Mouse (Mus musculus) cerebellum, adult 9-11 months (tissue): Measurements from ENCODE around the gene Zfp518a.
A peak's percentile ranks its signal among the peaks of the same experiment; 100 is the strongest.

Experiments used
- DNase-seq: peaks from one replicate; pipeline ENCODE4 v3.0.0; 2022

Gene Zfp518a

DNA sequence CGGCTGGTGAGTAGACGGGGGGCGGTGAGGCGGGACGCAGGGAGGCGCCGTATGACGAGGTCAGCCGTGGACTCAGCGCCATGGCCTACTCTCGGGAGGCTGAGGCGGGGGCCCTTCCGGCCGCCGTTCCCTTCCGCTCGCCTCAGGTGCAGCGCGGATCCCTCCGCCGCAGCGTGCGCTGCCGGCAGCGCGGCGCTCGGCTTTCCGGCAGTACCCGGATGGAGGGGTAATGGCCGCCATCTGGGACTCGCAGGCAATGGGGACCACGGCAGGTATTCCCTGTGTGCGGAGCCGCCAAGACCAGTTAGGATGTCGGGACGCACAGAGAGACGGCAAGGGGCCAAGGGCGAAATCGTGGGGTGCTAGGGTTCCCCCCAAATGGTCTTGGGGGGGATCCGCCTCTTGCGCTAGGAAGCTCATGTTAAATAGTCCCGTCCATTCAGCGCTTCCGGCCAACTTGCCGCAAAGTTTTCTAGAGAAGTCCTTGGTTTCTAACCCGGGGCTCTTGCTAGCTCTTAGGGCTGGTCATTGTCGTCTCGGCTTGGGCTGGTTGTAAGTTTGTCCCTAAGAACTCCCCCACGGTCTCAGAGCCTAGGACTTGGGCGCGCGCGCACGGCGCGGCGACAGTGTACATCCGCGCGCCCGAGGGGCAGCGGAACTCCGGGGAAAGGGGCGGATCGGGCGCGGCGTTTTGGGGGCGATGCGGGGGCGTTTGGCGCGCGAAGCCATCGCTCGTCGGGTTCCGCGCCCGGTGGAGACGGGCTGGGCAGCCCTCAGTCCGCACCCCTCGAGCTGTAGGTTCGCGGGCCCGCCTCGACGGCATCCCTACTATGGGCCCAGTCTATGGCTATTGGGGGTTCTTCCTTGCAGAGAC, at the start of gene Zfp518a:
Zfp518a (plus strand) TSS at position 187 of the 874 bp plus-strand sequence.
- DNase-seq: peak; percentile 88

DNA sequence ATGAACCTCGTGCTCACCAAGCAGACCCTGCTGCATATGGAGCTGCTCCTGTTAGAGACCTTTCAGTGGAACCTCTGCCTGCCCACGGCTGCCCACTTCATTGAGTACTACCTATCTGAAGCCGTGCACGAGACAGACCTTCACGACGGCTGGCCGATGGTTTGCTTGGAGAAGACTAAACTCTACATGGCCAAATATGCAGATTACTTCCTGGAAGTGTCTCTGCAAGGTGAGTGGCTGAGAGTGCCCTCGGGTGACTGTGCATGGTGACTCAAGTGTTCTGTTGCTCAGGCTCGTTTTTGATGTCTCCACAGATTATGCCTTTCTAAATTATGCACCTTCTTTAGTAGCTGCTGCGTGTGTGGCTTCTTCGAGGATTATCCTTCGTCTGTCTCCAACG, 49.8 kb upstream of the Zfp518a start:
- no peak for DNase-seq

DNA sequence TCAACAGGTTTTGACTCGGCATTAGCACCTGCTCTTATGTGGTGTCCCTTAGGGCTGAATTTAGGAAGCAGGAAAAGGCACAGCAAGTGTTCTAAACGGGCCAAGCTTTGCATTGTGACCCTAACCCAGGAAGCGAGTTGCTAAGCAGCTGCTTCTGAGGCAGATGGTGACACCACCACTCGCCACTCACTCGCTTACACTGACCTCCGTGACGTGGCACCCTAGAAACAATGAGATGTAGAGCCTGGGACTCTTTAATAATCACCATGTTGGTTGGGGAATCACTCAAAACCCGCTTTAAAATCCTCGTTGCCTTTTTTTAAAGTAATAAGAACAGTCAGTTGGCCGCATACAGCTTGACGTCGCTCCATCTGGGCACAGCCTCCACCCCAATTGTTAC, 45.1 kb upstream of the Zfp518a start:
- DNase-seq: no peak

DNA sequence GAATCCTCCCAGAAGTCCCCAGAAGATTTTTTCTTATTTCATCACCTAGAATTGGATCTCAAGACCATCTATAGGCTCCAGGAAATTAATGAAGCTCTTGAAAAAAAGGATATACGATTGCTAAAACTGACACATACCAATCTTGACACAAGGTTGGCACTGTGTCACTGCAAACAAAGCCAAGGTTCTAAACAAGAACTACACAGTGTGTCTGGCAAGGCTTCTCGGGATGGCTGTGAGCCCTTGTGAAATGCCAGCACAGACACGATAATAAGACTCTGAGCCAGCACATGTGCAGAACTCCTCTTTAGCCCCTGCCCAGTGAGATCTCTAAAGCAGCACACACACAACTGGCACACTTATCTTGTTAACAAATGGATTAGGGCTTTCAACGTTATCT, 35.0 kb upstream of the Zfp518a start:
- DNase-seq: no peak

DNA sequence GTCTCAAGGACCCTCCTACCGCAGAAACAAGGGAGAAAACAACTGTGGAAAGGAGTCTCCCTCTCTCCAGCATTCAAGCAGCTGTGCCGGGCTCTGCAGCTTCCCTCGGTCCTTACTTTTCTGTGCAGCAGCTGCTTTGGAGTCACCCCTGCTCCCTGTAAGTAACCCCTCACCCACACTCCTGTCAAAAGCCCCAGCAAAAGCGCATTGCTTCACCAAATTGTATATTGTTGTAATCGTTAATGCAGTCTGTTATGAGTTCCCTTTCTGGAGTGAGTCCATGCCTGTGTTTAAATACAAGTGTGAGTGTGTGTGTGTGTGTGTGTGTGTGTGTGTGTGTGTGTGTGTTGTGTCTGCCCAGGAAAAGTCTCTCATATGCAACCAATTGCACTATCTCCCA, 26.2 kb upstream of the Zfp518a start:
- DNase-seq: no peak

DNA sequence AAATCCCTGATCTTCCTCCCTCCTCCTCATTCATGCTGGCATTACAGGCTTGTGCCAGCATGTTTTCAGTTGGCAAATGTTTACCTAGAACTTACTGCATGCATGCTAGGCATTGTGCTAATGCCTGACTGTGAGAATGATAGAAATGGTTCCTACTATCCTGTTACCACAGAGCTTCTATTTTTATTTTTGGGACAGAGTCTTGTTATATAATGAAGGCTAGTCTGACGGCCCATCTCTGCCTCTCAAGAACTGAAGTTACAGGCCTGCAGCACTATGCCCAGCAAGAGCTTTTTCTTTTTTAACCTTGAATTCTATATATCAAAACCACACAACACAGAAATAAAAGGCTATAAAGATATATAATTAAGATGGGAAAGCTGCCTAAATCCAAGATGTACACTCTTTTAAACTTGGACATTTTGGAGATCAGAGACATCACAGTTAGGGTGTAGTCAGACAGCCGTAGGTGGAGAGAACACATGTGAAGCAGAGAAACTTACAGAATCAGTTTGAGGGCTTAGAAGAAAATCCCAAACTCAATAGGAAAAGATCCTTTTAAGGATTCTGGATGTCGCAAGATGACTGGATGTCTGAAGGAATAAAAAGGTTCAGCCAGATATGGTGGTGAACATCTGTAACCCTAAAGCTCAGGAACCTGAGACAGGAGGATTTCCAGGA, 24.9 kb upstream of the Zfp518a start:
- no peak for DNase-seq

DNA sequence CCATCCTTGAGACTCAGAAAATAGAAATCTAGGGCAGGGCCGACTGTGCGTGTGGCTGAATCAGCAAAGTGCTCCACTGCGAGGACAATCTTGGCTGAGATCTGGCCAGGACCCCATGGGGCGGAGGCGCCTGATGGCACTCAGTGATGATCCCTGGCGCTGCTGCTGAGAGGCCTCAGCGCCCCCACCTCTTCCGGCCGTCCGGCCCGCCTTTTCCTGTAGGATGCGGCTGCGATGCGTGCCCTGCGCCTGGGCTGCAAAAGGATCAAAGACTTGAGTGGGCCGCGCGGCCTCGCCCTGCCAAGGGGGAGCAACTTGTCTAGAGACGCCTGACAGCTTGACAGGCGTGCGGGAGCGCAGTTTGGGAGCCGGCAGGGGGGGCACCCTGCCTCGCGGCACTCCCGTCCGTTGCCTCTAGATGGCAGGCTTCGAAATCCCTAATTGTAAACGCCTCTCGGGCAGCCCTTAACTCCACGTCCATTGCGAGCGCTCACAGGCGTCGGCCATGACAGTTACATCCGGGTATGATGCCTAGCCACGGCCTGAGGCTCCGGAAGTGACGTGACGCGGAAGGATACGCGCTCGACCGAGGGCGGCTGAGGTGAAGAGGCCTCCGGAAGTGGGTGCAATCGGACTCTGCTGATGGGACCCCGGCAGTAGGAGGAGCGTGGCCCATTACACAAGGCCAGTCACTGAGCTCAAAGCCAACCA, 21.4 kb upstream of the Zfp518a start:
- DNase-seq: peak; percentile 95

DNA sequence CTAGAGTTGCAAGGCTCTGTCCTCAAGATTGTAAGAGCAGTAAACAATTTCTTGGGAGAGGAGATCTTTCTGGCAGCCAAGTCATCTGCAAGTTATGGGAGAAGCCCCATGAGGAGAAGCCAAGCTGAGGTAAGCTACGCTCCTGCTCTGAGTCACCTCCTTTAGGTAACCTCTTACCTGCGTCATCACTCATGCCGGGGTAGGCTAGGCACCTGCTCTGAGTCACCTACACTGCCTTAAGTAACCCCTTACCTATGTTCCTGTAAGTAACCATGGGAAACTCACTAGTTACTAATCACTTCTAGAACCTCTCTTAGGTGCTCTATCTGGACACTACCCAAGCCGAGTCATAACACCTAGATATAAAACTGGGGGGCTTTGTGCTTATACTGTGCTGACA, 12.8 kb upstream of the Zfp518a start:
- no peak for DNase-seq

DNA sequence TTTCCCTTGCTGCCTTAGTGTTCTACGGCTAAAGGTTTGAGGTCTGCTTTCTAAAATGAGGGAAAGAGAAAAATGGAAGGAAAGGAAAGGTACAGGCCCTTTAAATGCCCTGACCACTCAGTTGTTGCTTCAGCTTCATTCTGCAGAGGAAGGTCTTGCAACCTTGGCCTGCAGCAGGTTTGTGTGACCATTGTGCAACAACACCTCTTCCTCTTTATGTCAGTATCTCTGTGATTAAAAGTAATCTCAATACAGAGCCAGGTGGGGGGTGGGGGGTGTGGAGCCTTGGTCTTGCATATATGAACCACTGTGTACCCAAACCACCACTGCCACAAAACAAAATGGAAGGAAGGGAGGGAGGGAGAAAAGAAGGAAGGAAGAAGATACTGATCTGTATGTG, 5.6 kb upstream of the Zfp518a start:
- no peak for DNase-seq

DNA sequence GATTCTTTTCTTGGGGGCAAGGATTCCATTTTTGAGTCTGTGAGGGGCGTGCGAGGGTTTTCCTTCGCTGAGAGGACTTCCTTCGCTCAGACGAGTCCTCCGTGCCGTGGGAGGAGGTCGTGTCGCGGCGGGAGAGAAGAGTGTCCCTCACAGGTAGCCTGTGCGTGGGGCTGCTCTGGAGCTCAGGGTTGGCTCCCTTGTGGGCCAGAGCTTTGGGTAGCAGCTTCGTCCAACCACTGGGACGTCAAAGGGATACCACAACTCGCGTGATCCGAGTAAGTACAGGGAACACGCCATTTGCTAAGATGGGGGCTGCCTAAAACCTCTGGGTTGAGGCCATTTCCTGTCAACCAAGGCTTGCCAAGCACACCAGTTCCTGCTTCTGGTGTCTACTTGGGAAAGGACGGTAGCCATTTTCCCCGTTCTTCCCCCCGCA, 416 bp upstream of the Zfp518a start:
- DNase-seq: no peak

DNA sequence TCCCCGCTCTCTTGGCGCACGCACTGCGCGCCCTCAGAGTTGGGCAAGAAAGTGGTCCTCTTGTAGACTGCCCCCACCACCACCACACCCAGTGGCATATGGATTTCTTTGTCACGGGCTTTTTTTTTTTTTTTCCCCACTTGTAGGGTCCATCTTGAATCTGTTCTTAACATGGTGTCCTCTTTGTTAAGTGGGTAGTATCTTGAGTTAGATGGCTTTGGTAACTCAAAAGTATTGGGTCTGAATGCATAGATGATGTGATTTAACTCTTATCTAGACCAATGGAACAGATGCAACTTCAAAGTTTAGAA, 843 bp downstream of the Zfp518a start:
- no peak for DNase-seq

DNA sequence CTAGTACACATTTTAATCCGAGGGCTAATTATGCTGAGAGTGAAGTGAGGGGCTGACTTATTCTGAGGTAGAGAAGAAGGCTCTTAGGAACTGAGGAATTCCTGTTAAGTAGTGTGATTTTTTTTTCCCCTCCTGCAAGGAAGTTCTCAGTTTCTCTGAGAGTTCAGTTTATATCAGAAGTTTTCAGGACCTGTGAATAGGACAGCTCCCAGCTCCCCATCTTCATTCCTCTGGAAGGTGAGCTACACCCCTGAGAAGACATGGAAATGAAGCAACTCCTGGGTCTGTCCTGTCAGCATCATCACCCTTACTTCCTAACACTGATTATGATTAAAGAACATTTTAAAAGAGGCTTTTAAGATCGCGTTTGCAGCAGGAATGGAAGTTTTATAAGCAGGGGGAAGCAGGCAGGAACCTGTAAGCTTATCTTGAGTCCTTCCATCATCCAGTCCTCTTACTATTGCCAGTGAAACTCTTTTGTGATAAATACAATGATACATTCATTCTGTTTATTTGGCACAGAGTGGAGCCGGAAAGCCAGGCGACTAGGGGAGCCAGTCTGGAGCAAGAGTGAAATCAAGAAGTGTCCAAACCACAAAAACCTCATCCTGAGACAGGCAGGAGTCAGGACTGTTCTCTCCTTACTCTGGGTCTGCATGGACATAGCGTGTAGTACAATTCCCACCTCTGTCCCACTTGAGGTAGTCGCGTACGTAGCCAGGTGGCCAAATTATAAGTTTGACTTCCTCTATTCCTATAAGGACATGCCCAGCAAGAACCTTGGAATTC, 37.3 kb downstream of the Zfp518a start:
- no peak for DNase-seq

DNA sequence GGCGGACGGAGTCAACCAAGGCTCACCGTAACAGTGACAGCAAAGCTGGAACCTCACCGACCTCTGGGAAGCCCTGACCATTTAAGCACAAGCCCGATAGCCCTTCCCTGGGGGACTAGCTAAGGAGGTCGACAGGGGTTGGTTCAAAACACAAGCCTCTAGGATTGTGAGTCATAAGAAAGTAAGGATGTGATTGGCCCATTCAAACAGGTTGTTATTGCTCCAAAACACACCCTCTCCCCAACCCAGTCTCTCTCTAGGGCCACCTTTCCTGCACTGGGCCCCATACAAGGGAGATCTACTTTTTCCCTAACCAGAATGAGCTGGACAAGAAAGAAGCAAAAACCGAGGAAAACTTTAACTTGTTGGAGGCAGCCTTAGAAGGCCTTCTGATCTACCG, 40.9 kb downstream of the Zfp518a start:
- DNase-seq: no peak

DNA sequence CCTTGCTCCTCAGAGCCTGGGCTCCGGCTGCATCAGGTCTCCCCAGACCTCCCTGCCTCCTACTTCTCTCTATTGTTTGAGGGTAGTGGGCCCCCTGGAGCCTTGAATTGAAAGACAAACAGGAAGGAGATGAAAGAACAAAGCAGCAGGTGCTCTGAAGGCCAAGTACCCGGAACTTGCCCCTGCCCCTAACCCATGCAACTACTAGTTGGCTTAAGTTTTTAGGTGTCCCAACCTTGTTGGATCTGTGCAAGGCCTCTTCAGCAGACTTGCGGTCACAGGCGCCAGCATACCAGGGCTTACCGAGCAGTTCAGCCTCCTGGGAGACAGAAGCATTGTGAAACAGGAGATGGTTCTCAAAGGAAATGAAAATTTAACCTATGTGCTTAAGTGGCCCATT, 41.5 kb downstream of the Zfp518a start:
- no peak for DNase-seq

DNA sequence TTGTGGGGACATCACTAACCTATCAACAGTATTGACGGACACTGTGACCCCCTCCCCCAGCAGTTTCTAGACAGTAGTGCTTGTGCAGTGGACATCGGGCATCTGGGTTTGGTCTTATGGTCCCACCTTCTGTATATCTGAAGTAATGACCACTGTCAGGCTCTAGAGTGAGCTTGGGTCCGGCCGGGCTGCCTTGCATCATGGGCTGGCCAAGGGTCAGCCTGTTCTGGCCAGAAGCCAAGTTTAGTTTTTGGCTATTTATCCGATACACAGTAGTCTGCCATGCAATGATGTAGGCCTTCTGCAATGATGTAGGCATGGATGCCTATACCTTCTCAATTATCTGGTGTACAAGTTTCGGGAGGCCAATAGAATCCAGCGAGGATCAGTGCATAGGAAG, 49.0 kb downstream of the Zfp518a start:
- DNase-seq: no peak

DNA sequence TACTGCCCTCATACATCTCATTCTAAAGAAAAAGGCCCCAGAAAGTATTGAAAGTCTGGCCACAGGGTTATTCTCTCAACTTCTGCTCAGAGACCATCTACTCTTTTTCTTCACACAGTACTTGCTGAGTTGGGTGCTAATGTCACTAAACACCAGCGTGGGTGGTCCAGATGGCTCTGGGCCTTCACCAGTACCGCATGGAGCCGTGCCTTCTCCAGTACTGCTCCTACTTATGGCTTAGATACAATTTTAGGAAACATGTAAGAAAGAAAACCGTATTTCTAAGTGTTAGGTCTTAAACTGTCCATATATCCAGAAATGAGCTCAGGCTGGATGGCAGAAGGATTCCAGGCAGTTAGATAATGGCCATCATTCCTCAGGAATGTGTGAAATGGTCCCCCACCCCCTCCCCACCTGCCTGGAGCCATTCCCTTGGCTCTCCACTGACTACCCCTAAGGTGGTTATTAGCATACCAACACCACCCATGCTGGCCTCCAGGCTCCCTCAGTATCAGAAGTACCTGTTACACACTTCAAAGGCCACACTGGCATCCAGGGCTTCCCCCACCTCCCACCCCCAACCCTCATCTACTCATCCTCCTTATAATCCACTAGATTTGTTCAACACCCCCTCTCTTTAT, 52.6 kb downstream of the Zfp518a start:
- no peak for DNase-seq

DNA sequence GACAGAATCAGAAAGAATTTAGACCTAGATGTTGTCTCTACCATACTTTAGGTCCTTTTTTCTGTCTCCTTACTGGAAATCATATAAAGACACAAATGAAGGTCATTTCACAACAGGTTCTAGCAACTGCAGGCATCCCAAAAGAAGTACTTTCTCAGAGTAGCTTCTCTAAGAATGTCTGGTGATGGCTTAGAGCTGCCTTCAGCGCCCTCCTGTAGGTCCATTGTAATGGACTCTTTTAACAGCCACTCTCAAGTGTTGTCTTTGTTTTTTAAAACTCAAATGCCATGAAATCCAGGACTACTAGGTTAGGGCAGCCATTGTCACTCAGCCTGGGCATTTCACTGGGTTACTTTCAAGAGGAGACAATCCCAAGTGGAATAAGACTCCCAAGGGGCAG, 64.5 kb downstream of the Zfp518a start:
- DNase-seq: no peak

DNA sequence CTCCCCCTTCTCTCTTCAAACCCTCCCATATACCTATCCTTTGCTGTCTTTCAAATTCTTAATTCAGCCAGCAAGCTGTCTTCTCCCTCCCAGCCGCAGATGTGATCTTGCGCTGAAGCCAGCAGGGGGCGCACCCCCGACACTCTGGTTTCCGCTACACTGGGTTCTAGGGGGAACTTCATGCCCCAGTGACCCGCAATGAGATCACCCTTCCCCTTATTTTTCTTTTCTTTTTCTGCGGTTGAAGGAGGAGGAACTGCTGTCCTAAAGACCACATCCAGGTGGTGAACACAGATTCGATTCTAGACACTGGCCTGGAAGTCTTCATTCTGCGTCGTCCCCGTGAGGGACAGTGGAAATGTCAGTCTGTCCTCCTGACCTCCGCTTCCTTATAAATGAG, 68.5 kb downstream of the Zfp518a start:
- DNase-seq: no peak

DNA sequence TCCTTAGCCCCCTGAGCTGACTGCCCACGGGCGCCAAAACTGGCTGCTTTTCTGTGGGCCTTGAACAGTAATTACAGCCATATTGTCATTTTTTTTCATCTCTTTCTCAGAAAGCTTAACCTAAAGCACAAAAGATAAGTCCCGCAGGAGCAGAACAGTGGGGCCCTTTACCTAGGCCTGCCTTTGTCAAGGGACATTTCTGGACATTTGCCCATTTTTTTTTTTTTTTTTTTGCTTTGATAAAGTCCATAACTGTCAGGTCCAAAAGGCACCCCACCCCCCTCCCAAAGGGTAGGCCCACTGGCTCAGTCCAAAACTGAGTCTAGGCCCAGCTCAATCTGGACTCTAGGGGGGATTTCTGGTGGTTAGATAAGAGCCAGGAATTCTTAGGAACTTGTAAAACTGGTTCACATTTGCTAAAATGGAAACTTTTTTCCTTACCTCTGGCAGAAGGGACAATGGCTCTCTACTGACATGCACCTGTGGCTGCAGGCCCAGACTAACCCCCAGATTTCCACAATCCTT, 69.9 kb downstream of the Zfp518a start:
- DNase-seq: no peak

DNA sequence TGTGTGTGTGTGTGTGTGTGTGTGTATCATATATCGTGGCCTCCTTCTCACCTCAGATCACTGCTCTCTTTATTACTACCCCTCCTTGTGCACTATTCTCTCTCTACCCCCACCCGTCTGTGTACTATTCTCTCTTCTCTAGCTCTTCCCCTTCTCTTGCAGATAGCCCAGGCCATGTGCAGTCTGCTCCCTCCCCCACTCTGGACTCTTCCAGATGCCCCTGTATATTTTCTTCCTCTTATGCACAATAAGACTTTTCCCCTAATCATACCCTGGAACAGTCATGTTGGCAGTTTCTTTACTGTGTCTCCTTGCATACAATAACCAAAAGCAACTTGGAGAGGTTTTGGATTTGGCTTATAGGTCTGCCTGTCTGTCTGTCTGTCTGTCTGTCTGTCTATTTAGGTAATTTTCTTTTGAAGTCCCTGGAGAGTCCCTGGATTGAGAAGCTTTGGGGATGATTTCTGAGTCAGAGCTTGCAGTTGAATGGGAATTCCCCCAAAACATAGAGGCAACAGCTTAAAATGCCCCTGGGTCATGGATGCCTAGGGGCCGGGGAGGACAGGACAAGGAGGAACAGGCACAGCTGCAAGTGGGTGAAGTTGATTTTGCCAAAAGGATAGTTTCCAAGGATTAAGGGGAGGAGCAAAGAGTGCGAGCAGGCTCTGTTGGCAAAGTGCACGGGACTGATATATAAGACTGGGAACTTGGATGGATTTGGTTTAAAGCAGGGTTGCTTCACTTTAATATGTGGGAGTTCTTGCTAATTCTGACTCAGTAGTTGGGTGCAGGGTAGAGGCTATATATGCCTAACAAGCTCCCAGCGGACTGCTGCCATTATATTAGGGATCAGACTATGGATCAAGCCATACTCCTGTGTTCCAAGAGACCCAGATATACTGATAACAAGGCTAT, 70.7 kb downstream of the Zfp518a start:
- no peak for DNase-seq
